Mouse (Mus musculus): Measurements from ENCODE around the gene Casp7. TPM values are rescaled to one million over a fixed set of nuclear protein-coding genes. Genes with fewer than 3 reads are reported as not detected.
"Not testable (repeated sequence)": the region's sequence is repeated elsewhere in the genome, so short reads cannot be mapped to it uniquely, and the experiment has no call there.

Gene Casp7
- total RNA-seq (2014; rRNA removed) (25.2 and 25.9 TPM in 2 replicates), polyA plus RNA-seq (2015; fragmentation: Nextera tagmentation; extraction: Ambion mirVana) (34.5 and 39.2 TPM in 2 replicates)

DNA sequence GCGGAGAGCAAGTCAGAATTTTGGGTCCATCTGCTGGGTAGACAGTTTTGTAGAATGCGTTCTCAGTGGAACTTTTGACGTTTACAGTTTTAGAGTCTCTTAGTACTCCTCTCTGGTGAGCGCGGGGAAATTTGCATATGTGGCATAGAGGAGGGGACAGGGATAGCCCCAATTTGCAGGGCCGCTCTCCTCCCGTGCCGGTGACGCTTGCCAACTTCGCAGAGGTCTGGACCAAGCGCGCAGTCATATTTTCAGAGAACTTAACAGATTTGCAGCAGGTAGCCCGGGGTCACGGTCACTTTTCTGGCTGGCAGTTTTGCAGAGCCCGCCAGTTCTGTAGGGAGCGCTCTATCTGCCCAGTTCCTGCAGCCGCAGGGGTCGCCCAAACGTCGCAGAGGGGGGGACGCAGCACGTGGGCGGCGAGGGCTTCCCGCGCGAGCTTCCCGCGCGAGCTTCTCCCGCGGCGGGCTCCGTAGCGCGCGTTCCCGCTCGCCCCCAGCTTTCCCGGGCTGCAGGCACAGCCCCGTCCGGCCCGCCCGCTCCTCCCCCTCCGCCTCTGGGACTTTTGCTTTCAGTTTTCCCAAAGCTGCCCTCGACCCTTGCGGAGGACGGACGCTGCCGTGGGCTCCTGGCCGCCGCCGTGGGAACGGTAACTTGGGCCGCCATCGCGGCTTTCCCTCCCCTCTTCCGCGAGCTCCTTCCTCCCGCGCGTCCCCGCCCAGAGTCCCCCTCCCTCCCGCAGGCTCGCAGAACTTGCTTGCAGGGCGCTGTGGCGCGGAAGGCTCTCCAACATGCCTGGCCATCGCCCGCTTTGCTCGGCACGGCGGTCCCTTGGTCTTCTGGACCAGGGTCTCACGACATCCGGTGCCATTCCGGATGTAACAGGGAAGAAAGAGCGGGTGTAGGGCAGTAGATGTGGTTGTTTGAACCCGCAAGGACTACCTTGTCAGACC is at the start of gene Casp7:
TSS of gene Casp7 (plus strand) at position 461 of the 953 bp plus-strand sequence.
- Histone ChIP-seq H3K4me2 (ENCODE audit: low read depth, low read length, poor library complexity, severe bottlenecking) (peak within 1 kb of the TSS; percentile 81), H3K27me3 (ENCODE audit: insufficient read depth, low read length) (peaks cover 14% of the 10 kb centered on the region), H3K4me3 (ENCODE audit: low read depth, low read length) (peak within 1 kb of the TSS; percentile 49), H3K9ac (replicated peaks; ENCODE audit: low read length, poor library complexity, severe bottlenecking) (peak within 1 kb of the TSS; percentile 57), H3K9me3 (ENCODE audit: low read length) (no peaks in the 10 kb centered on the region), H3K36me3 (ENCODE audit: insufficient read depth, low read length) (no peaks in the 10 kb centered on the region), H3K27ac (ENCODE audit: low read depth, low read length) (peak within 1 kb of the TSS; percentile 53; the same call in 1 of the 2 replicates), H3K4me1 (ENCODE audit: insufficient read depth, low read length) (0 out of 2 replicates have a peak, but pooled peaks cover 6% of the 10 kb centered on the region)
- TF ChIP-seq CTCF (IDR thresholded peaks at IDR 0.05), result peak; percentile 38; the same call in 1 of the 2 replicates
- ATAC-seq (ENCODE audit: low FRiP score) (peak; percentile 77), DNase-seq (ENCODE audit: low spot score) (peak; percentile 64)
- WGBS, result under 1% methylated on average over 70 of the region's 78 CpGs

DNA sequence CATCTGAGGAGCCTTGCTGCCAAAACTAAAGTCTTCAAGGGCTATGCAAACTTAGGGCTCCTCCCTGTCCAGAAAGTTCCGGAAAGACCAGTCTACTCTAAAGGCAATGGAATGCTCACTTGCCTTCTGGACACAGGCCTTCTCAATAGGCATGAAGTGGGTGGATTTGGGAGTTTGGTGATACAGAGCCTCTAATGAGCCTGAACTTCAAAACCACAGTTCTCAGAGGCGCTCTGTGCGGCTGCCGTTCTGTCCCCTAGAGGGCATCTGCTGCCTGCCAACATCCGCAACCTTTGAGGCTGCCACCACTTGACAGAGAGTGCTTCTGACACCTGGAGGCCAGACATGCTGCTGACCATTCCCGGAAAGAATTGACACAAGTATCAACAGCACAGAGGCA is 47.6 kb upstream of the Casp7 start:
- Histone ChIP-seq H3K4me1 (ENCODE audit: insufficient read depth, low read length) (no peaks in the 10 kb centered on the region), H3K36me3 (ENCODE audit: insufficient read depth, low read length) (no peaks in the 10 kb centered on the region), H3K4me3 (ENCODE audit: low read depth, low read length) (no peak overlapping the region), H3K9ac (replicated peaks; ENCODE audit: low read length, poor library complexity, severe bottlenecking) (no peak overlapping the region), H3K27me3 (ENCODE audit: insufficient read depth, low read length) (no peaks in the 10 kb centered on the region), H3K9me3 (ENCODE audit: low read length) (no peaks in the 10 kb centered on the region), H3K4me2 (ENCODE audit: low read depth, low read length, poor library complexity, severe bottlenecking) (no peak overlapping the region), H3K27ac (ENCODE audit: low read depth, low read length) (no peak overlapping the region)
- peak; percentile 59 for TF ChIP-seq CTCF (IDR thresholded peaks at IDR 0.05)
- 43% methylated on average over 6 of the region's 6 CpGs for WGBS
- DNase-seq (ENCODE audit: low spot score), result no peak
- no peak for ATAC-seq (ENCODE audit: low FRiP score)

DNA sequence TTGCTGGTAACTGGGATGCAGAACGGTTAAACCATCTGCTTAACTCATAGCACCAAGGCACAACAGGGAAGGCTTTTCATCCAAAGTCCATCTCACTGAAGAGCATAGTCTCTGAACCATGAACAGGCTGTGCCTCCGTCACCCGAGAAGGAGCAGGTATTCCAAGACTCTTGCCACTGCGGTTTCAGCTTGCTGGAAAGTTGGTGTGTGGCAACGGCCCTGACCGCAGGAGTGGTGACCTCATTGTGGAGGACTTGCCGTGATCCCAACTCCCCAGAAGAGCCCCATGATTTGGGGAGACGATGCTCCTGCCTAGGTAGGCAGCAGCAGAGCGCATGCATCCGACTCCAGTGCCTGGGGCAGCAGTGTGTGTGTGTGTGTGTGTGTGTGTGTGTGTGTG is 43.2 kb upstream of the Casp7 start:
- H3K9me3 ChIP-seq (ENCODE audit: low read length), result no peaks in the 10 kb centered on the region
- WGBS, result 91% methylated on average over 10 of the region's 10 CpGs
- H3K27ac ChIP-seq (ENCODE audit: low read depth, low read length), result no peak overlapping the region
- H3K9ac ChIP-seq (replicated peaks; ENCODE audit: low read length, poor library complexity, severe bottlenecking), result no peak overlapping the region
- TF ChIP-seq CTCF (IDR thresholded peaks at IDR 0.05), result no peak
- no peak overlapping the region for H3K4me2 ChIP-seq (ENCODE audit: low read depth, low read length, poor library complexity, severe bottlenecking)
- no peak overlapping the region for H3K4me3 ChIP-seq (ENCODE audit: low read depth, low read length)
- H3K36me3 ChIP-seq (ENCODE audit: insufficient read depth, low read length), result no peaks in the 10 kb centered on the region
- no peaks in the 10 kb centered on the region for H3K27me3 ChIP-seq (ENCODE audit: insufficient read depth, low read length)
- ATAC-seq (ENCODE audit: low FRiP score) (no peak), DNase-seq (ENCODE audit: low spot score) (no peak)
- H3K4me1 ChIP-seq (ENCODE audit: insufficient read depth, low read length), result peaks cover 3% of the 10 kb centered on the region; the same call in 1 of the 2 replicates

DNA sequence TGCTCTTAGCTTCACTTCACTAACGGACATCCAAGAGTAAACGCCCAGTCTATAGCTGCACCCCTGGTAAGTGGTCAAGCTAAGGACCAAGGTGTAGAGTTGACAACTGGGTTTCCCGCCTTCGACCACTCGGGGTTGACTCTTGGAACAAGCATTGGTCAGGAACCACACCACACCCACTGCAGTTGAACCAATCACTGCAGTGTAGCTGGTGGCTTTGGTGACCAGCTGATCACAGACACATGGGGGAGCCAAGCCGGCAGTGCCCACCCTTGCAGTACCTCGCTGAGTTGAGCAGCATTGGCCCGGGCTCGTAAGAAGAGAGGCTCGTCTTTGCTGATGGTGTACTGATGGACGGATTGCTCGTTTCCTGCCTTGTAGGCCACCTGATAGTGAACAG is 41.7 kb upstream of the Casp7 start:
- 90% methylated on average over 12 of the region's 12 CpGs for WGBS

DNA sequence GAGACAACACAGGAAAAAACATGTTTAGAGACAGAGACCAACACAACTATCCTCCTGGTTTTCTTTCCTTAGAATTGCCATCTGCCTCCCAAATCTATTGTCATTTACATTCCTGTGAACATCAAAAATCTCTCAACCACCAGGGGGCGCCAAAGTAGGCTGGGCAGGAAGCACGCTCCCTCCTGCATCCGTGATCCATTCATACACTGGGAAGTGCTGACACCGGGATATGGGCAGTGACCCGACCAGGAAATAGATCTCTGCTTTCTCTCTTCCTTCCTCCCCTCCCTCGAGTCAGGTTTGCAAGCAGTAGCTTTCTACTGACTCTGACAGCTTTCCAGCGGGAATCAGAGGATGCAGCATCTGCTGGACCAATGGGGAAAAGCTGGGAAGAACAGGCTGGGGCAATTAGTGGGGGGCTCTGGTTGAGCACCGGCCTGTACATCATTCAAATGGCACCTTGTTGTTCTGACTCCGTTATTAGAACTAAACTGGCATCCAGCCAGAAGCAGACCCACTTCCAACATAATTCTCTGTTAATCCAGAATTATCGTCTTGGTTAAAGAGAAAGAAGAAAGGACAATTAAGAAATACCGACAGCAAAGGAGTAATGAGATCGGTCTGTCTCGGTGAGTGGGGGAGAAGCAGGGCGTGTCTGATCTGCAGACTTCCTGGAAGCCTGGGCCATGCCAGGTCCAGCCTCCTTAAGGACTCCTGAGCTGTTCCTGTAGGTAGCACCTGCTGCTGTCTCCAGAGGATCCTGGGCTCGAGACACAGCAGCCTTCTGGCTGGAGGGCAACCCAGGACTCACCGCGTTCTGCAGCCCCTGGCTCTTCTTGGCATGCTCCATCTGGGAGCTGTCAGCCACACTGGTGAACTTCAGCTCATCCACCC is 40.2 kb upstream of the Casp7 start:
- Histone ChIP-seq H3K9me3 (ENCODE audit: low read length) (no peaks in the 10 kb centered on the region), H3K27ac (ENCODE audit: low read depth, low read length) (no peak overlapping the region), H3K4me1 (ENCODE audit: insufficient read depth, low read length) (peaks cover 3% of the 10 kb centered on the region; the same call in 1 of the 2 replicates), H3K27me3 (ENCODE audit: insufficient read depth, low read length) (no peaks in the 10 kb centered on the region), H3K9ac (replicated peaks; ENCODE audit: low read length, poor library complexity, severe bottlenecking) (no peak overlapping the region), H3K4me2 (ENCODE audit: low read depth, low read length, poor library complexity, severe bottlenecking) (no peak overlapping the region), H3K4me3 (ENCODE audit: low read depth, low read length) (no peak overlapping the region), H3K36me3 (ENCODE audit: insufficient read depth, low read length) (no peaks in the 10 kb centered on the region)
- 32% methylated on average over 17 of the region's 17 CpGs for WGBS
- DNase-seq (ENCODE audit: low spot score), result no peak
- ATAC-seq (ENCODE audit: low FRiP score), result no peak
- TF ChIP-seq CTCF (IDR thresholded peaks at IDR 0.05), result peak; percentile 78

More for the DNA sequence above, 41.7 kb upstream of the Casp7 start:
- no peak for TF ChIP-seq CTCF (IDR thresholded peaks at IDR 0.05)
- H3K4me1 ChIP-seq (ENCODE audit: insufficient read depth, low read length), result peaks cover 3% of the 10 kb centered on the region; the same call in 1 of the 2 replicates
- H3K27me3 ChIP-seq (ENCODE audit: insufficient read depth, low read length), result no peaks in the 10 kb centered on the region
- H3K4me3 ChIP-seq (ENCODE audit: low read depth, low read length), result no peak overlapping the region
- DNase-seq (ENCODE audit: low spot score) (no peak), ATAC-seq (ENCODE audit: low FRiP score) (no peak)
- no peak overlapping the region for H3K4me2 ChIP-seq (ENCODE audit: low read depth, low read length, poor library complexity, severe bottlenecking)
- no peaks in the 10 kb centered on the region for H3K36me3 ChIP-seq (ENCODE audit: insufficient read depth, low read length)
- no peaks in the 10 kb centered on the region for H3K9me3 ChIP-seq (ENCODE audit: low read length)
- no peak overlapping the region for H3K9ac ChIP-seq (replicated peaks; ENCODE audit: low read length, poor library complexity, severe bottlenecking)
- no peak overlapping the region for H3K27ac ChIP-seq (ENCODE audit: low read depth, low read length)

DNA sequence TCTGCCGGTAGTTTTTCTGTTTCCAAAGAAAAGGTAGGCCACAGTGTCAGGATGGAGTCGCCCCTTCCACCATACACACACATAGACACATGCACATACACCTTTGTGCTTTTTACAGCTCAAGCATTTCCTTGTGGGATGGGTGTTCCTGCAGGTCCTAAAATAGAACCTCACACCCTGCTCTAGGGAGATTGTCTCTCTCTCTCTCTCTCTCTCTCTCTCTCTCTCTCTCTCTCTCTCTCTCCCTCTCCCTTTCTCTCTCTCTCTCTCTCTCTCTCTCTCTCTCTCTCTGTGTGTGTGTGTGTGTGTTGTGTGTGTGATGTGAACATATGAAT is 39.6 kb upstream of the Casp7 start:
- ATAC-seq (ENCODE audit: low FRiP score); H3K4me3 ChIP-seq (ENCODE audit: low read depth, low read length); H3K27me3 ChIP-seq (ENCODE audit: insufficient read depth, low read length); H3K36me3 ChIP-seq (ENCODE audit: insufficient read depth, low read length); H3K9ac ChIP-seq (replicated peaks; ENCODE audit: low read length, poor library complexity, severe bottlenecking); DNase-seq (ENCODE audit: low spot score); H3K9me3 ChIP-seq (ENCODE audit: low read length); H3K4me1 ChIP-seq (ENCODE audit: insufficient read depth, low read length); H3K4me2 ChIP-seq (ENCODE audit: low read depth, low read length, poor library complexity, severe bottlenecking); H3K27ac ChIP-seq (ENCODE audit: low read depth, low read length): not testable (repeated sequence)
- 85% methylated on average over 2 of the region's 2 CpGs for WGBS

All from midbrain, postnatal 0 days (tissue).